Mouse (Mus musculus): Measurements from ENCODE around the gene Rab3ip.

- TF ChIP-seq MAFK (IDR thresholded peaks at IDR 0.05; ENCODE audit: insufficient read depth, low read depth, low read length) (no peak), CHD2 (IDR thresholded peaks at IDR 0.05; ENCODE audit: low read depth, low read length) (no peak), ZC3H11A (IDR thresholded peaks at IDR 0.05; ENCODE audit: borderline replicate concordance, low read depth, low read length) (no peak)
Observed at GRCm38 (mm10) chr10:116919368-116920317, 30.9 kb downstream of the Rab3ip start.

All from ES-E14 (cell line).